Mouse (Mus musculus): ENCODE measurements around the gene Pfdn4.
"Not testable (repeated sequence)": the region's sequence is repeated elsewhere in the genome, so short reads cannot be mapped to it uniquely, and the experiment has no call there.

Pfdn4 gene

GRCm38 (mm10) chr2:170496154-170496930, at the start of gene Pfdn4:
Pfdn4 (plus strand) TSS chr2:170496428.
- DNase-seq (ENCODE audit: low spot score in 2 of 2), result no peak

- DNase-seq (ENCODE audit: low spot score in 2 of 2), result no peak
Observed at GRCm38 (mm10) chr2:170446843-170447383, 49.3 kb upstream of the Pfdn4 start.

GRCm38 (mm10) chr2:170447651-170448050, 48.6 kb upstream of the Pfdn4 start:
- DNase-seq (ENCODE audit: low spot score in 2 of 2), result no peak

GRCm38 (mm10) chr2:170450933-170451332, 45.3 kb upstream of the Pfdn4 start:
- DNase-seq (ENCODE audit: low spot score in 2 of 2), result peak; percentile 28 to 63

GRCm38 (mm10) chr2:170453809-170454208, 42.4 kb upstream of the Pfdn4 start:
- DNase-seq (ENCODE audit: low spot score in 2 of 2), result not testable (repeated sequence)

- no peak for DNase-seq (ENCODE audit: low spot score in 2 of 2)
Observed at GRCm38 (mm10) chr2:170459183-170459582, 37.0 kb upstream of the Pfdn4 start.

GRCm38 (mm10) chr2:170459805-170460204, 36.4 kb upstream of the Pfdn4 start:
- no peak for DNase-seq (ENCODE audit: low spot score in 2 of 2)

GRCm38 (mm10) chr2:170461652-170462051, 34.6 kb upstream of the Pfdn4 start:
- no peak for DNase-seq (ENCODE audit: low spot score in 2 of 2)

- DNase-seq (ENCODE audit: low spot score in 2 of 2), result no peak
Observed at GRCm38 (mm10) chr2:170464817-170465216, 31.4 kb upstream of the Pfdn4 start.

GRCm38 (mm10) chr2:170468009-170468408, 28.2 kb upstream of the Pfdn4 start:
- DNase-seq (ENCODE audit: low spot score in 2 of 2), result no peak

GRCm38 (mm10) chr2:170469616-170470308, 26.5 kb upstream of the Pfdn4 start:
- no peak for DNase-seq (ENCODE audit: low spot score in 2 of 2)

GRCm38 (mm10) chr2:170470591-170470990, 25.6 kb upstream of the Pfdn4 start:
- no peak for DNase-seq (ENCODE audit: low spot score in 2 of 2)

- no peak for DNase-seq (ENCODE audit: low spot score in 2 of 2)
Observed at GRCm38 (mm10) chr2:170474125-170474524, 22.1 kb upstream of the Pfdn4 start.

GRCm38 (mm10) chr2:170475164-170475563, 21.1 kb upstream of the Pfdn4 start:
- DNase-seq (ENCODE audit: low spot score in 2 of 2), result no peak

GRCm38 (mm10) chr2:170476215-170476614, 20.0 kb upstream of the Pfdn4 start:
- DNase-seq (ENCODE audit: low spot score in 2 of 2), result no peak

GRCm38 (mm10) chr2:170476643-170477042, 19.6 kb upstream of the Pfdn4 start:
- no peak for DNase-seq (ENCODE audit: low spot score in 2 of 2)

GRCm38 (mm10) chr2:170482019-170482540, 14.1 kb upstream of the Pfdn4 start:
- no peak for DNase-seq (ENCODE audit: low spot score in 2 of 2)

- no peak for DNase-seq (ENCODE audit: low spot score in 2 of 2)
Observed at GRCm38 (mm10) chr2:170483914-170484313, 12.3 kb upstream of the Pfdn4 start.

GRCm38 (mm10) chr2:170487202-170487601, 9.0 kb upstream of the Pfdn4 start:
- DNase-seq (ENCODE audit: low spot score in 2 of 2), result no peak

- no peak for DNase-seq (ENCODE audit: low spot score in 2 of 2)
Observed at GRCm38 (mm10) chr2:170487890-170488502, 8.2 kb upstream of the Pfdn4 start.

GRCm38 (mm10) chr2:170494784-170495710, 1.2 kb upstream of the Pfdn4 start:
- no peak for DNase-seq (ENCODE audit: low spot score in 2 of 2)
